ENCODE assay signal across 8 mouse cellular contexts in the genomic region with DNA sequence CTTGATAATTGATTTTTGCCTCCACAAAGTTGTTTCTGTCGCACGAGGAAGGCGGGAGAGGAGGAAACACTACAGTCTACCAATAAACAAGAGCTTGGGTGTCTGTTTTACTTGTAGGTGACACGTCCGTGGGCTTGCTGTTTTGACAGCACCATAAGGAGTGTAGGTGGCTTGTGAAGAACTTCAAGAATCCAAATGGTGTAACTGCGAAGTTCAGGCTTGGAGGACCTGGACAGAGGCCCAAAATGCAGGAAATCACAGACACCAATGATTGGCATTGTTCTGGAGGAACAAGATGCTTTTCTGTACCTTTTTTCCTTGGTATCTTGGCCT.
DNase-seq lines count a peak whose midpoint lies in the region; ATAC-seq and TF ChIP-seq lines count a peak whose summit lies in the region.

No protein-coding gene starts in this region.

- no peak for DNase-seq in kidney, postnatal 4 days
- no peak for DNase-seq in liver, postnatal 0 days
- DNase-seq in right cerebral cortex, postnatal 36 days (ENCODE audit: low spot score in 2 of 2): peak; percentile 55 to 76
- no peak for DNase-seq in urinary bladder, postnatal 14 days (ENCODE audit: low spot score)
- DNase-seq in thymus, postnatal 10 days (ENCODE audit: low spot score in 2 of 2): no peak

- H3K4me3 ChIP-seq in kidney, embryonic 16.5 days (ENCODE audit: low read length): peak overlapping the region; percentile 66
- peak overlapping the region; percentile 52 for H3K4me3 ChIP-seq in embryonic facial prominence, embryonic 12.5 days
- peak overlapping the region; percentile 66 for H3K4me3 ChIP-seq in intestine, embryonic 16.5 days (ENCODE audit: low read length)
- peak overlapping the region; percentile 72 for H3K4me3 ChIP-seq in liver, postnatal 0 days (ENCODE audit: low read depth, low read length)

- peaks cover 23% of the 10 kb centered on the region for H3K4me1 ChIP-seq in kidney, embryonic 16.5 days (ENCODE audit: insufficient read depth, low read length)
- peaks cover 5% of the 10 kb centered on the region for H3K4me1 ChIP-seq in embryonic facial prominence, embryonic 12.5 days
- H3K4me1 ChIP-seq in intestine, embryonic 16.5 days (ENCODE audit: control insufficient read depth, insufficient read depth, low read length): peaks cover 11% of the 10 kb centered on the region
- H3K4me1 ChIP-seq in liver, postnatal 0 days (ENCODE audit: insufficient read depth): peaks cover 42% of the 10 kb centered on the region

- no peak for TF ChIP-seq CTCF in liver, postnatal 0 days (IDR thresholded peaks at IDR 0.05; ENCODE audit: low read depth)

- H3K9me3 ChIP-seq in kidney, embryonic 16.5 days (ENCODE audit: low read length): no peaks in the 10 kb centered on the region
- H3K9me3 ChIP-seq in embryonic facial prominence, embryonic 12.5 days: no peaks in the 10 kb centered on the region
- H3K9me3 ChIP-seq in intestine, embryonic 16.5 days (ENCODE audit: control insufficient read depth, low read length): no peaks in the 10 kb centered on the region
- H3K9me3 ChIP-seq in liver, postnatal 0 days (ENCODE audit: low read length): no peaks in the 10 kb centered on the region

- H3K4me2 ChIP-seq in kidney, embryonic 16.5 days (replicated peaks; ENCODE audit: low read depth, low read length): peak overlapping the region; percentile 69
- H3K4me2 ChIP-seq in embryonic facial prominence, embryonic 12.5 days (replicated peaks): peak overlapping the region; percentile 62
- peak overlapping the region; percentile 73 for H3K4me2 ChIP-seq in intestine, embryonic 16.5 days (ENCODE audit: low read depth, low read length)
- peak overlapping the region; percentile 78 for H3K4me2 ChIP-seq in liver, postnatal 0 days (ENCODE audit: low read depth, low read length)

- TF ChIP-seq EP300 in liver, postnatal 0 days (IDR thresholded peaks at IDR 0.05; ENCODE audit: low read depth): no peak

- ATAC-seq in kidney, embryonic 16.5 days (ENCODE audit: low FRiP score, low TSS enrichment): peak; percentile 61
- no peak for ATAC-seq in embryonic facial prominence, embryonic 12.5 days (ENCODE audit: insufficient number of reproducible peaks, insufficient read depth, low FRiP score, low TSS enrichment)
- no peak for ATAC-seq in intestine, embryonic 16.5 days
- ATAC-seq in liver, postnatal 0 days: peak; percentile 10

- peak overlapping the region; percentile 81 for H3K27ac ChIP-seq in kidney, embryonic 16.5 days (ENCODE audit: low read length)
- peak overlapping the region; percentile 89 for H3K27ac ChIP-seq in embryonic facial prominence, embryonic 12.5 days
- peak overlapping the region; percentile 87 for H3K27ac ChIP-seq in intestine, embryonic 16.5 days (ENCODE audit: low read length)
- H3K27ac ChIP-seq in liver, postnatal 0 days (ENCODE audit: low read depth): peak overlapping the region; percentile 93

- no peaks in the 10 kb centered on the region for H3K27me3 ChIP-seq in kidney, embryonic 16.5 days (ENCODE audit: insufficient read depth, low read length)
- no peaks in the 10 kb centered on the region for H3K27me3 ChIP-seq in embryonic facial prominence, embryonic 12.5 days
- no peaks in the 10 kb centered on the region for H3K27me3 ChIP-seq in intestine, embryonic 16.5 days (replicated peaks; ENCODE audit: control insufficient read depth, insufficient read depth, low read length)
- no peaks in the 10 kb centered on the region for H3K27me3 ChIP-seq in liver, postnatal 0 days (ENCODE audit: insufficient read depth, low read length)

- no peaks in the 10 kb centered on the region for H3K36me3 ChIP-seq in kidney, embryonic 16.5 days (ENCODE audit: insufficient read depth, low read length)
- no peaks in the 10 kb centered on the region for H3K36me3 ChIP-seq in embryonic facial prominence, embryonic 12.5 days
- H3K36me3 ChIP-seq in intestine, embryonic 16.5 days (ENCODE audit: control insufficient read depth, insufficient read depth, low read length): no peaks in the 10 kb centered on the region
- H3K36me3 ChIP-seq in liver, postnatal 0 days (replicated peaks; ENCODE audit: insufficient read depth, low read length): no peaks in the 10 kb centered on the region

- 6% methylated on average over 6 of the region's 6 CpGs for WGBS in kidney, embryonic 16.5 days
- 5% methylated on average over 6 of the region's 6 CpGs for WGBS in embryonic facial prominence, embryonic 12.5 days
- WGBS in intestine, embryonic 16.5 days: 4% methylated on average over 6 of the region's 6 CpGs
- WGBS in liver, postnatal 0 days (ENCODE audit: insufficient replicate concordance): 5% methylated on average over 6 of the region's 6 CpGs

- H3K9ac ChIP-seq in kidney, embryonic 16.5 days (replicated peaks; ENCODE audit: low read length): peak overlapping the region; percentile 81
- peak overlapping the region; percentile 50 for H3K9ac ChIP-seq in embryonic facial prominence, embryonic 12.5 days
- peak overlapping the region; percentile 79 for H3K9ac ChIP-seq in intestine, embryonic 16.5 days (ENCODE audit: low read depth, low read length)
- H3K9ac ChIP-seq in liver, postnatal 0 days (replicated peaks): peak overlapping the region; percentile 81

Comparison
In these comparisons a context has a peak if more than half of its experiments do, and no peak if none do; other contexts are left out.
1. ATAC-seq: peak in kidney, embryonic 16.5 days (single experiment) and liver, postnatal 0 days (single experiment); none in embryonic facial prominence, embryonic 12.5 days (single experiment) and intestine, embryonic 16.5 days (single experiment).
2. DNase-seq: peak in right cerebral cortex, postnatal 36 days (2 of 2); none in kidney, postnatal 4 days (0 of 2), liver, postnatal 0 days (single experiment), urinary bladder, postnatal 14 days (single experiment) and thymus, postnatal 10 days (0 of 2).
3. Peak in every context shown above with its lines, with median percentiles within 50 percentile points of each other: H3K27ac ChIP-seq, H3K4me2 ChIP-seq, H3K4me3 ChIP-seq and H3K9ac ChIP-seq.